Mouse (Mus musculus) spleen, adult 2 months (tissue): Measurements from ENCODE around the gene Wipf2.

ENCODE experiments used
- CTCF ChIP-seq: fragments of 200-500 bp; IDR thresholded peaks from 2 replicates; pipeline ENCODE4 v1.5.1; 2011; ENCODE audit warnings: mild to moderate bottlenecking, inconsistent platforms; ENCODE audit not compliant: insufficient read depth, insufficient read length, insufficient replicate concordance; ENCODE audit errors: extremely low read depth
- POLR2A ChIP-seq: fragments of 200-500 bp; IDR thresholded peaks from 2 replicates; pipeline ENCODE4 v1.6.1; 2011; ENCODE audit warnings: low read depth, low read length, inconsistent platforms

GRCm38 (mm10) chr11:98854659-98855058 lies 8.8 kb upstream of the Wipf2 start:
- TF ChIP-seq CTCF (no peak), POLR2A (no peak)
